Mouse (Mus musculus): ENCODE results near the gene Itpr3. TPM values are rescaled to one million over a fixed set of nuclear protein-coding genes. Genes with fewer than 3 reads are reported as not detected.

Itpr3 gene
- polyA plus RNA-seq, 1 experiment, result 1.2 TPM

DNA sequence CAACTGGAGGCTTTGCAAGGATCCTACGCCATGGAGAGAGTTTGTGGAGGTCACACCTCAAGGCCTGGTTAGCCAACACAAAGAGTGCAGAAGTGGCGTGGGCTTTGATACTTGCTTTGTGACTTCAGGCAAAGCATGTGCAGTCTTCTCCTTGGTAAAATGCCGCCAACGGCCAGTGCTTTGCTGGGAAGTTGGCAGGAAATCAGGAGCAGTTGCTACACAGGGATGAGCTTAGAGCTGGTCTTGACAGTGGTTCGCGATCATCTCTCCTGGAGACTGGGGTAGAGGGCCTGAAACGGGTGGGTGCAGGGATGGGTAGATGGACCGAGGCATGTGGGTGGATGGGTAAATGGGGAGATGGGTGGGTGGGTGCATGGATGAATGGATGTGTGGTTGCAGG is 15.3 kb downstream of the Itpr3 start:
- H3K4me1 ChIP-seq (ENCODE audit: control insufficient read depth, insufficient read depth, insufficient read length, low read length), result no peaks in the 10 kb centered on the region
- no peak overlapping the region for H3K27ac ChIP-seq (replicated peaks; ENCODE audit: low read depth, low read length)
- H3K4me3 ChIP-seq (ENCODE audit: insufficient read depth, low read depth, low read length), result no peak overlapping the region

DNA sequence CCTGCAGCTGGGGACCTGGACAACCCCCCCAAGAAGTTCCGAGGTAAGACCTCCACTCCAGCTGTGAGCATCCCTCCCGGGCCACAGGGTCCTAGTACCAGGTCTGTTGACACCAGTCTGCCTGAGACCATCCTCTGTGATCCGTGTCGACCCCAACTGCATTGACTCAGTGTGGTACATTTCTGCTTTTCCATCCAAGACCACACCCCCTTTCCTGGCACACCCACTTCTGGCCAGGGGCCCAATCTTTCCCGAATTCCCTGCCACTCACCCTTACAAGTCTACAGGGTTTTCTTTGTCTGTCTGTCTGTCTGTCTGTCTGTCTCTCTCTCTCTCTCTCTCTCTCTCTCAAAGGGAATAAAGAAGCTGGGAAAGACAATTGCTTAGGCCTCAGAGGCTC is 16.0 kb downstream of the Itpr3 start:
- Histone ChIP-seq H3K27ac (replicated peaks; ENCODE audit: low read depth, low read length) (no peak overlapping the region), H3K4me3 (ENCODE audit: insufficient read depth, low read depth, low read length) (no peak overlapping the region)

DNA sequence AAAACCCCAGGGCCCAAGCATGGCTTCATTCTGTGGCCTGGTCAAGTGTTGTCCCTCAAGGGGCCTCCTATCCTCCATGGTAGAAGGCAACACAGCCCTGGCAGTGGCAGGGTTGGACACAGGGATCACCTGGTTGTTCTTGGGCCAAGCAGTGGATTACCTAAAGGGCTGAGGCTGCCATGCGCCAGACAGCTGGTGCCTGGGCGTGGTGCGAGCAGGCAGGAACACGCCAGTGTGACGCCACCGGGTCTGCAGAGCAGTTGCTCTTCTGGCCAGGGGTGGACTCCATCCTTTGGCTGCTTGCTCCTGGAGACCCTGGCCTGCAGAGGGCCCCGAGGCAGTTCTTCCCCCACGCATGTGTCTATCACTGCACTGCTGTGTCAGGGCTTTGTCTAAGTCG is 16.7 kb downstream of the Itpr3 start:
- no peaks in the 10 kb centered on the region for H3K4me1 ChIP-seq (ENCODE audit: control insufficient read depth, insufficient read depth, insufficient read length, low read length)
- no peak overlapping the region for H3K27ac ChIP-seq (replicated peaks; ENCODE audit: low read depth, low read length)
- no peak overlapping the region for H3K4me3 ChIP-seq (ENCODE audit: insufficient read depth, low read depth, low read length)

More for the DNA sequence above, 16.0 kb downstream of the Itpr3 start:
- H3K4me1 ChIP-seq (ENCODE audit: control insufficient read depth, insufficient read depth, insufficient read length, low read length), result no peaks in the 10 kb centered on the region

DNA sequence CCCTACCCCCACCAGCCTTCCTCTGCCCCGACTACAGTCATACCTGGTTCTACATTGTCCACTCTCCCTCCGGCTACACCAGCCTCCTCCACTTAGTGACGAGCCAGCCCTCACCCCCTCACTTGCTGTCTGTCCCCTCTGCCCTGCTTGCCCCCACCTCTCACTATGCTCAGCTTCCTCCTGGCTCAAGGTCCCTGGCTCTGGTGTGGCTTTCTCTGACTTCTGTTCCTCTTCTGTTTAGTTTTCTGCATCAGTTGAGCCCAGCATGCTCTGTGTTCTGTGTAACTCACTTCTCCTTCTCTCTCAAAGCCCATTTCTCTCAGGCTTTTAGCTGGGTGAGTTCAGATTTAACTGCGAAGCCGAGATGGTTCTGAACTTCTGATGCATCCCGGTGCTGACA is 17.1 kb downstream of the Itpr3 start:
- Histone ChIP-seq H3K4me3 (ENCODE audit: insufficient read depth, low read depth, low read length) (no peak overlapping the region), H3K27ac (replicated peaks; ENCODE audit: low read depth, low read length) (no peak overlapping the region), H3K4me1 (ENCODE audit: control insufficient read depth, insufficient read depth, insufficient read length, low read length) (no peaks in the 10 kb centered on the region)

DNA sequence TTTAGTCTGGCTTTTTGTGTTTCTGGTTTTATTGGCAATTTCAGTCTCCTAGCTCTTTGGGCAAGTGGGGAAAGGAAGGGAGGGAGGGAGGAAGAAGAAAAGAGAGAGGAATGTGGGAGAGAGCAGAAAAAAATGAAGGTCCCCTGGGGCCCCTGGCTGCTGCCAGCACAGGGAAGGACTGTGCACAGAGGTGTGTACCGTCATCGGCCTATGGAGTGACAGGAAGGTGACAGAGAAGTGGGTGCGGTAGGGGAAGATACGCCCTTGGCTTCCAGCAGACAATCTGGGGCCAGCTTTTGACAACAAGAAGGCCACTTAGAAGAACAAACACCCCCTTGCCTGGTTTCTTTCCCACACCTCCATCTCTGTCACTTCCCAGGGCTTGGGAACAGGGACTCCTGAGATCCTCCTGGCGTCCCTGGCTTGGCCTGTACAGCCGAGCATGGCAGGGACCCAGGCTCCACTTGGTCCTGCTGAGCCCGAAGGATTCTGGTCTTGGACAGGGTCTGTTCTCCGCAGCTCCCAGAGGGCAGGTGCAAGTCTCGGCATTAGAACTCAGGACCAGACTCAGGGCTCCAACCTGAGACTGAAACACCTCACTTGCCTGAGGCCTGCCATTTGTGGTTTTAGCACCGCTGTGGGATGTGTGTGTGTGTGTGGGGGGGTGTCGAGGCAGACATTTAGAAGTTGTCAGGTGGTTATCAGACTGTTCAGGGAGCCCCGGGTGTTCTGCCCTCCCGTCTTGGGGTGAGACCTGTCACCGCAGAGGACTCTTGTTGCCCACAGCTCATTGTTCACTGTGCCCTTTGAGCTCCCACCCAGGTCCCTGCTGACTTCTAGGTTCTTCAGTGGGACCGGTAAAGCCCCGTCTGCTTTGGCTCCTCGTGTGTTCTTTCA is 18.0 kb downstream of the Itpr3 start:
- Histone ChIP-seq H3K4me3 (ENCODE audit: insufficient read depth, low read depth, low read length) (no peak overlapping the region), H3K27ac (replicated peaks; ENCODE audit: low read depth, low read length) (no peak overlapping the region), H3K4me1 (ENCODE audit: control insufficient read depth, insufficient read depth, insufficient read length, low read length) (no peaks in the 10 kb centered on the region)

DNA sequence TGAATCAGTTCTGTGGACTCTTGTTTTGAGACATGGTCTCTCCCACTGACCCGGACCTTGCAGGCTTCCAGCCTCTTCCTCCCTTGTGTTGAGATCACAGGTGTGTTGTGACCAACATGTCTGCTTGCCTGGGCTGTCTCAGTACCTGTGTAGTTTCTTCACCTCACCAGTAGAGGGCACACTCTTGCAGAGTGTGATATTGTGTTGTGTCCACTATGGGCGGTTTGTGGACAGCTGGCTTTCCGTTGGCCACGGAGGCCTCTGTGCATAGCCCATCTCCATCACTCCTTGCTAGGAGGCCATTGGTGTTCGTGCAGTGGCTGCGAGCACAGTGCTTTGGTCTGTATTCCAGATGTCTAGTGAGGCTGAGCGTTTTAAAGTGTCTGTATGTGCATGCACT is 20.0 kb downstream of the Itpr3 start:
- no peak overlapping the region for H3K4me3 ChIP-seq (ENCODE audit: insufficient read depth, low read depth, low read length)
- H3K4me1 ChIP-seq (ENCODE audit: control insufficient read depth, insufficient read depth, insufficient read length, low read length), result no peaks in the 10 kb centered on the region
- H3K27ac ChIP-seq (replicated peaks; ENCODE audit: low read depth, low read length), result no peak overlapping the region

DNA sequence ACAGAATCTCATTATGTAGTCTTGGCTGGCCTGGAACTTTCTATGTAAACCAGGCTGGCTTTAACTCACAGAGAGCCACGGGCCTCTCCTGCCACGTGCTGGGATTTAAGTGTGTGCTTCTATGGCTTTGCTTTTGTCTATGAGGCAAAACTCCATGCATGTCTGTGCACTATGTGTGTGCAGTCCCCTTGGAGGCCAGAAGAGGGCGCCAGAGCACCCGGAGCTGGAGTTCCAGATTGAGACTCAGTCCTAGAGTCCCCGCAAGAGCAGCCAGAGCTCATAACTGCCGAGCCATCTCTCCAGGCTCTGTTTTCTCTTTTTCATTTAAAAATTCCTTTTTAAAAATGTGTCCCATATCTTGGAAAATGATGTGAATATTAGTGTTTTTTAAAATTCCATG is 20.8 kb downstream of the Itpr3 start:
- Histone ChIP-seq H3K27ac (replicated peaks; ENCODE audit: low read depth, low read length) (no peak overlapping the region), H3K4me3 (ENCODE audit: insufficient read depth, low read depth, low read length) (no peak overlapping the region), H3K4me1 (ENCODE audit: control insufficient read depth, insufficient read depth, insufficient read length, low read length) (no peaks in the 10 kb centered on the region)

DNA sequence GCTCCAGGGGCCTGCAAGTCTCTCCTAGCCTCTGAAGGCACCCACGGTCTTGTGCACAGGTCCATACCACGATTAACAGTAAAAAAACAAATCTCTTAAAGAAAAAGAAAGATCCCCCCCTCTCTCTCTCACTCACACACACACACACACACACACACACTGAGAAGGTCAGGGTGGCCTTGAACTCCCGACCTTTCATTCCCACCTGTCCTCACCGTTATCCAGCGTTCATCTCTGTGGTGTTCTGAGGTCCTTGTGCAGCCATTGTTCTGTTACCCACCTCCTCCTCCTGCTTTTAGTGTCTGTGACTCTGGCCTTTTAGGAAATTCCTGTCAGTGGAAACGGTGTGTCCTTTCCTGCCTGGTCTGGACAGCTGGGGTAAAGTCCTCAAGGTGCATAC is 21.4 kb downstream of the Itpr3 start:
- Histone ChIP-seq H3K4me3 (ENCODE audit: insufficient read depth, low read depth, low read length) (no peak overlapping the region), H3K27ac (replicated peaks; ENCODE audit: low read depth, low read length) (no peak overlapping the region), H3K4me1 (ENCODE audit: control insufficient read depth, insufficient read depth, insufficient read length, low read length) (no peaks in the 10 kb centered on the region)

DNA sequence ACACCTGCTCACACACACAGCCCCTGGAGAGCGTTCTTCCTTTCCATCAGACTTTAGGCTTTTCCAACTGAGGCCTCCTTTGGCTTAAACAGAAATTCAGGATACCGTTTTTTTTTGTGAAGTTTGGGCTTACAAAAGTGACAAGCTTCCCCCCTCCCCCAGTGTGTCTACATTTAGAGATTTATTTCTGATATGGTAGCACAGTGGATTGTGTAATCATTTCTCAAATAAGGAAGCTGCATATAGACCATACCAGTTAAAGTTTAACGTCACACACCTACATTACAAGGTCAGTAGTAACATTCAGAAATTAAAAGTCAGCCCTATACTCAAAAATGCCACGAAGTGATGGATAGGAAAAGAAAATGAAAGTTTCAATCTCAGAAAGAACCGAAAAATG is 24.8 kb downstream of the Itpr3 start:
- Histone ChIP-seq H3K27ac (replicated peaks; ENCODE audit: low read depth, low read length) (no peak overlapping the region), H3K4me3 (ENCODE audit: insufficient read depth, low read depth, low read length) (no peak overlapping the region), H3K4me1 (ENCODE audit: control insufficient read depth, insufficient read depth, insufficient read length, low read length) (no peaks in the 10 kb centered on the region)

DNA sequence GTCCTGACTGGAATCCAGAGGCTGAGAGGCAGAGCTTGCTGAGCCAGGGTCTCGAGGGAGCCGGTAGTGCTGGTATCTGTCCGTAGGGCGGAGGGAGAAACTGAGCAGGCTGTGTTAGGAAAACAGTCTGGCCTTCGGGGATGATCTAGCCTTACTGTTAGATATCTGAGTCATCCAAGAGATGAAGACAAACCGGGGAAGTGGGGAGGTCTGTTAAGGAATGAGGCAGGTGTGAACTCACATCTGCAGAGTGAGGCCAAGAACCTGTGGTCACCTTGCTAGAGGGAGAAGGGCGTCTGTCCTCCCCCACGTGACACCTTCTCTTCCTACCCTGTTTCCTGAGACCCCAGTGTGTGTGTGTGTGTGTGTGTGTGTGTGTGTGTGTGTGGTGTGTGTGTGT is 25.7 kb downstream of the Itpr3 start:
- H3K4me1 ChIP-seq (ENCODE audit: control insufficient read depth, insufficient read depth, insufficient read length, low read length), result no peaks in the 10 kb centered on the region
- H3K4me3 ChIP-seq (ENCODE audit: insufficient read depth, low read depth, low read length), result no peak overlapping the region
- H3K27ac ChIP-seq (replicated peaks; ENCODE audit: low read depth, low read length), result no peak overlapping the region

DNA sequence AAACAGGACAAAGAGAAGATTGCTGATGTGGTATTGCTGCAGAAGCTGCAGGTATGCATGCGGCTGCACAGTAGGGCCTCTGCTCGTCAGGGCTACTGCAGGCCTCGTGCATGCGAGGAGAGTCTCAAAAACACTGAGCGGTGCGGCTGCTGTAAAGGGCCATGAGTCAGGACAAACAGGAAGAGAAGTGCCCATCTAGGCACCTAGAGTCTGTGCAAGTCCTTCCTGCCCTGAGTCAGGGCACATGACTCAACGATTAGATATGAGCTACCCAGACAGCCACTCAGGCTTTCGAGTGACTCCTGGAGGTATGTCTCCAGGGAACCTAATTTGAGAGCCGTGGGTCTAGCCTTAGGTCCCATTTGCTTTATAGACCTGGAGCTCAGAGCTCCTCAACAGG is 26.5 kb downstream of the Itpr3 start:
- Histone ChIP-seq H3K4me3 (ENCODE audit: insufficient read depth, low read depth, low read length) (no peak overlapping the region), H3K4me1 (ENCODE audit: control insufficient read depth, insufficient read depth, insufficient read length, low read length) (no peaks in the 10 kb centered on the region), H3K27ac (replicated peaks; ENCODE audit: low read depth, low read length) (no peak overlapping the region)

DNA sequence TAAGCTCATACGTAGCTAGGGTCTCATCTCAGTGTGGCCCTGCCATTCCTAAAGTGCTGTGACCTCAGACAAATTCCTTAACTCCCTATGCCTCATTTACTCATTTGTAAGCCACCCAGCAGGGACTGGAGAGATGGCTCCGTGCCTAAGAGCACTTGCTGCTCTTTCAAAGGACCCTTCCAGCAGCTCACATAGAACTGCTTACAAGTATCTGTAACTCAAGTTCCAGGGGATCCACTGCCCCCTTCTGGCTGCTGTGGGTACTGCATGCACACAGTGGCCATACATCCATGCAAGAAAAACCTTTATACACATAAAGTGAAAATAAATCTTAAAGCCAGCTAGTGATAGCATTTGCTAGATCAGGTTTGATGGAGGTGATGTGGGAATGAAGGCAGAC is 28.6 kb downstream of the Itpr3 start:
- no peak overlapping the region for H3K27ac ChIP-seq (replicated peaks; ENCODE audit: low read depth, low read length)
- no peaks in the 10 kb centered on the region for H3K4me1 ChIP-seq (ENCODE audit: control insufficient read depth, insufficient read depth, insufficient read length, low read length)

DNA sequence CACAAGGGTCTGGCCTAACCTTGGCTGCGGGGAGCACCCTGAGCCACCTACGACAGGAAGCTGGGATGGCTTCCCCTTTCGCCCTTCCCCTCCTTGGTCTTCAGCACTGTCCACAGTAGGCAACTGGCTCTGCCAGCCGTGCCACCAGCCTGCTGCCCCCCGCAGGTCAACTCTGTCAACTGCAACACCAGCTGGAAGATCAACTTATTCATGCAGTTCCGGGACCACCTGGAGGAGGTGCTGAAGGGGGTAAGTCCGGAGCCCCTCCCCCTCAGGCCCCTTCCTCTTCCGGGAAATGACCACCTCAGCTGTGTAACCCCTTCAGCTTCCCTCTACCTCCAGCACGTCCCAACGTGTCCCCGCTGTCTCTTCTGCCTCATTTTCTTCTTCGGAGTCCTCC is 30.3 kb downstream of the Itpr3 start:
- Histone ChIP-seq H3K4me1 (ENCODE audit: control insufficient read depth, insufficient read depth, insufficient read length, low read length) (no peaks in the 10 kb centered on the region), H3K27ac (replicated peaks; ENCODE audit: low read depth, low read length) (no peak overlapping the region), H3K4me3 (ENCODE audit: insufficient read depth, low read depth, low read length) (no peak overlapping the region)

More for the DNA sequence above, 28.6 kb downstream of the Itpr3 start:
- H3K4me3 ChIP-seq (ENCODE audit: insufficient read depth, low read depth, low read length), result no peak overlapping the region

DNA sequence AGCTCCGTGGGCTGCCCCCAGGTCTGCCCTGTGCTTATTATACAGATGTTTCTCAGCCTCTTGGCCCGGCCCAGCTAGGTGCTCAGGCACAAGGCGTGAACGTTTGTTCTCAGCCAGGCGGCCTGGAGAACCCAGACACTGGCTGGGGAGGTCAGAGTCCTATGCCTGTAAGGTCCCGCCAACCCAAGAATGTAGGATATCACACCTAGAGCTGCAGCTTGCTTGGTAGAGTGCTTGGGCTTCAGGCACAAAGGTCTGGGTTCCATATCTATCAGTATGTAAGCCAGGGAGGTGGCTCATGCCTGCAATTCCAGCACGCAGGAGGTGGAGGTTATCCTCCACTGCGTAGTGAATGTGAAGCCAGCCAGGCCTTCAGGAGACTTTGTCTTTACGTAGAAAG is 33.0 kb downstream of the Itpr3 start:
- H3K27ac ChIP-seq (replicated peaks; ENCODE audit: low read depth, low read length), result no peak overlapping the region
- no peaks in the 10 kb centered on the region for H3K4me1 ChIP-seq (ENCODE audit: control insufficient read depth, insufficient read depth, insufficient read length, low read length)
- H3K4me3 ChIP-seq (ENCODE audit: insufficient read depth, low read depth, low read length), result no peak overlapping the region

DNA sequence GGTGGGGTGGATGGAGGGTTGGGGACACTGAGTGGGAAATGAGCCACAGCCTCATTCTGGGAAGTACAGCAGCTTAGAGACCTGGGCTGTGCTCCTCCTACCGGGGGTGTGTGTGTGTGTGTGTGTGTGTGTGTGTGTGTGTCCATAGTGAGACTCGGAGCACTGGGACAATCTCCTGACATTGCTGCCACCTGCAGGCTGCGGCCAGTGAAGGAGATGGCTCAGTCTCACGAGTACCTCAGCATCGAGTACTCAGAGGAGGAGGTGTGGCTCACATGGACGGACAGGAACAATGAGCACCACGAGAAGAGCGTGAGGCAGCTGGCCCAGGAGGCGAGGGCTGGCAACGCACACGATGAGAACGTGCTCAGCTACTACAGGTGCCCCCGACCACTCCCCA is 38.6 kb downstream of the Itpr3 start:
- Histone ChIP-seq H3K4me1 (ENCODE audit: control insufficient read depth, insufficient read depth, insufficient read length, low read length) (no peaks in the 10 kb centered on the region), H3K4me3 (ENCODE audit: insufficient read depth, low read depth, low read length) (no peak overlapping the region), H3K27ac (replicated peaks; ENCODE audit: low read depth, low read length) (no peak overlapping the region)

DNA sequence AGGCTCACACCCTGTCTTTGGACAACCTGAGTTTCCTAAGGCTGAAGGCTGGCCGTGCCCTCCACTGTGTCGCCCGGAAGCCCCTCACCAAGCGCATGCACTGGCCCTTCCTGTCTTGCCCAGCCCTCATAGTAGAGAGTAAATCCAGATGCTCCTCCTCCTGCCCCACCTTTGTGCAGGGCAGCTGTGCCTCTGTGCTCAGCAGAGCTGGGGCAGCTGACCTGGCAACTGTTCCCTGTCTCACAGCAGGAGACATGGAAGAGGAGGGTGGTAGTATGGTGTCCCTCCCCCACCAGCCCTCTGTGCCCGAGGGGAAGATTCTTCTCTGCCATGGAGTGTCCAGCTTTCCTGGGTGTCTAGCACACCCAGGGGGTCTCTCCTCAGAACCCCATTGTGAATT is 44.6 kb downstream of the Itpr3 start:
- H3K4me1 ChIP-seq (ENCODE audit: control insufficient read depth, insufficient read depth, insufficient read length, low read length), result no peaks in the 10 kb centered on the region
- no peak overlapping the region for H3K4me3 ChIP-seq (ENCODE audit: insufficient read depth, low read depth, low read length)
- H3K27ac ChIP-seq (replicated peaks; ENCODE audit: low read depth, low read length), result no peak overlapping the region
